Mouse (Mus musculus): ENCODE measurements around the gene Boc.

GRCm38 (mm10) chr16:44549381-44549780 lies 9.3 kb downstream of the Boc start:
- TF ChIP-seq CTCF (IDR thresholded peaks at IDR 0.05; ENCODE audit: insufficient read depth, low read length) (no peak), POLR2A (IDR thresholded peaks at IDR 0.05; ENCODE audit: borderline replicate concordance, extremely low read depth, low read depth, low read length) (no peak)
